Mouse (Mus musculus): ENCODE measurements at regions not wholly inside any gene's neighbourhood (a gene's known extent, or its start where the extent isn't known, plus 50 kb on each side); places are given as distances from the start of the nearest gene placed in this dataset.

GRCm38 (mm10) chr12:65502045-65502444 is 276.7 kb downstream of the Wdr20rt start:
- no peak for TF ChIP-seq POLR2A (IDR thresholded peaks at IDR 0.05; ENCODE audit: insufficient read depth, low read depth, low read length)
- no peak for TF ChIP-seq CTCF (IDR thresholded peaks at IDR 0.05; ENCODE audit: insufficient read depth, low read depth, low read length)

All from olfactory bulb, adult 2 months (tissue).